ENCODE assay signal across 20 mouse cellular contexts in the genomic region with DNA sequence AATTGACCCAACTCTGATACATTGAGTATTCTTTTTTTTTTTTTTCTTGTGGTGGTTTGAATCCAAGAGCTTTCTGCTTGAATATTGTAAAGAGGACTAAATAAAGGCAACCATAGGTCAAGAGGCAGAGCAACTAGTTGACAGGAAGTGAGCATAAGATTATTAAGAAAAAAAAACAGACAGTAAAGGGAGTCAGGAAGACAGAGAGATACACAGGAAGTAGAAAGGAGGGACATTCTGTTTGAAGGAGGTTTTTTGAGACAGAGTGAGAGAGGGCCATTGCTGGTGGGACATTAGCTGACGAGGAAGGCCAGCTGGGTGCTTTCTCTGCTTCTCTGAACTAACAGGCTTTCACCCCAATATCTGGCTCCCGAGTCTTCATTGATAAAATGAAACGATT.
"Had no signal": no experiment of that assay in that cellular context is flagged by ENCODE, and none has a peak within 500 bp of the region (broad histone marks: within the 10 kb centered on the region; RNA-seq: fewer than 3 reads in every experiment).

No protein-coding gene starts in this region.

- DNase-seq: heart, postnatal 10 days; heart, postnatal 14 days; heart, postnatal 36 days; heart, postnatal 4 days; kidney, adult 18-20 months; kidney, adult 2 months; kidney, adult 8-10 months; kidney, adult 9 months; kidney, postnatal 10 days; kidney, postnatal 14 days; kidney, postnatal 25 days; kidney, postnatal 36 days; kidney, postnatal 4 days; layer of hippocampus, adult 9-11 months; layer of hippocampus, postnatal 36 days had no signal

- ATAC-seq: hindbrain, embryonic 16.5 days; hindbrain, postnatal 0 days; intestine, embryonic 15.5 days; intestine, embryonic 16.5 days; intestine, postnatal 0 days had no signal
